Mouse (Mus musculus) limb, embryonic 11.5 days (tissue): Measurements from ENCODE around the gene Lefty1. TPM values are rescaled to one million over a fixed set of nuclear protein-coding genes. Genes with fewer than 3 reads are reported as not detected.

Source experiments
- ATAC-seq: fragments of 200-750 bp; cut with Nextera tagmentation; 2 replicates; pipeline ENCODE4 v1.8.0; 2017; ENCODE audit warnings: low read depth; ENCODE audit not compliant: insufficient number of reproducible peaks, low FRiP score, low TSS enrichment
- DNase-seq: peaks from one replicate; pipeline ENCODE4 v3.0.0-alpha.2; 2015; ENCODE audit warnings: low spot score
- H3K27ac ChIP-seq: fragments of 300-500 bp; sonication (generic); replicated peaks from 2 replicates; pipeline ENCODE4 v1.5.1; 2014; ENCODE audit warnings: low read depth, mild to moderate bottlenecking, low read length
- H3K27me3 ChIP-seq: fragments of 300-500 bp; sonication (generic); 2 replicates; pipeline ENCODE4 v1.6.1; 2014; ENCODE audit warnings: mild to moderate bottlenecking, low read length, mixed read lengths; ENCODE audit not compliant: control insufficient read depth, insufficient read depth
- H3K36me3 ChIP-seq: fragments of 300-500 bp; sonication (generic); 2 replicates; pipeline ENCODE4 v1.6.1; 2014; ENCODE audit warnings: mild to moderate bottlenecking, low read length, moderate library complexity, mixed read lengths; ENCODE audit not compliant: control insufficient read depth, insufficient read depth
- H3K4me1 ChIP-seq: fragments of 300-500 bp; sonication (generic); 2 replicates; pipeline ENCODE4 v1.6.1; 2014; ENCODE audit warnings: low read length, mixed read lengths; ENCODE audit not compliant: control insufficient read depth, insufficient read depth
- H3K4me2 ChIP-seq: fragments of 300-500 bp; sonication (generic); 2 replicates; pipeline ENCODE4 v1.6.1; 2014; ENCODE audit warnings: low read depth, mild to moderate bottlenecking, moderate library complexity; ENCODE audit not compliant: severe bottlenecking
- H3K4me3 ChIP-seq: fragments of 300-500 bp; sonication (generic); 2 replicates; pipeline ENCODE4 v1.5.1; 2014; ENCODE audit warnings: low read depth, low read length
- H3K9ac ChIP-seq: fragments of 300-500 bp; sonication (generic); 2 replicates; pipeline ENCODE4 v1.6.1; 2014; ENCODE audit warnings: mild to moderate bottlenecking, low read length
- H3K9me3 ChIP-seq: fragments of 300-500 bp; sonication (generic); 2 replicates; pipeline ENCODE4 v1.6.1; 2016; ENCODE audit warnings: low read length; ENCODE audit not compliant: control insufficient read depth
- WGBS: fragments of 180-500 bp; shearing (Covaris S2); extraction: QIAGEN DNeasy Blood & Tissue Kit; methylation state at CpG from one replicate; pipeline ENCODE4 v1.1.7; 2014; 5-methylcytosine and 5-hydroxymethylcytosine counted together
- polyA plus RNA-seq: library from polyadenylated mRNA; unstranded; fragments of >200 nt; fragmentation: Nextera tagmentation; extraction: Ambion mirVana; gene quantifications from 2 replicates; pipeline ENCODE4 v1.2.1, GENCODE M21; 2014

Lefty1 gene
- polyA plus RNA-seq, 1 experiment from 2014 or later, result 0.12 TPM

- Histone ChIP-seq H3K4me1 (peaks cover 6% of the 10 kb centered on the region; the same call in 1 of the 2 replicates), H3K4me3 (no peak overlapping the region), H3K27ac (no peak overlapping the region), H3K9me3 (no peaks in the 10 kb centered on the region), H3K27me3 (no peaks in the 10 kb centered on the region), H3K9ac (no peak overlapping the region), H3K4me2 (no peak overlapping the region), H3K36me3 (0 out of 2 replicates have a peak, but pooled peaks cover 2% of the 10 kb centered on the region)
- 86% methylated on average over 8 of the region's 8 CpGs for WGBS
- ATAC-seq (no peak), DNase-seq (no peak)
Observed at GRCm38 (mm10) chr1:180956973-180957381, 22.2 kb downstream of the Lefty1 start.

- H3K4me3 ChIP-seq, result no peak overlapping the region
- H3K27ac ChIP-seq, result no peak overlapping the region
- peaks cover 6% of the 10 kb centered on the region; the same call in 1 of the 2 replicates for H3K4me1 ChIP-seq
- H3K9ac ChIP-seq, result no peak overlapping the region
- WGBS, result 80% methylated on average over 3 of the region's 3 CpGs
- H3K27me3 ChIP-seq, result no peaks in the 10 kb centered on the region
- H3K9me3 ChIP-seq, result no peaks in the 10 kb centered on the region
- H3K36me3 ChIP-seq, result 0 out of 2 replicates have a peak, but pooled peaks cover 2% of the 10 kb centered on the region
- ATAC-seq (no peak), DNase-seq (no peak)
- H3K4me2 ChIP-seq, result no peak overlapping the region
Observed at GRCm38 (mm10) chr1:180957989-180958388, 23.2 kb downstream of the Lefty1 start.

GRCm38 (mm10) chr1:180958797-180959196 is 24.0 kb downstream of the Lefty1 start:
- Histone ChIP-seq H3K27me3 (no peaks in the 10 kb centered on the region), H3K9me3 (no peaks in the 10 kb centered on the region), H3K4me1 (peaks cover 3% of the 10 kb centered on the region; the same call in 1 of the 2 replicates), H3K4me2 (no peak overlapping the region), H3K27ac (no peak overlapping the region), H3K36me3 (0 out of 2 replicates have a peak, but pooled peaks cover 2% of the 10 kb centered on the region), H3K4me3 (no peak overlapping the region), H3K9ac (no peak overlapping the region)
- DNase-seq, result no peak
- 62% methylated on average over 3 of the region's 3 CpGs for WGBS
- no peak for ATAC-seq

- ATAC-seq (no peak), DNase-seq (no peak)
- H3K9ac ChIP-seq, result no peak overlapping the region
- no peaks in the 10 kb centered on the region for H3K9me3 ChIP-seq
- H3K27me3 ChIP-seq, result no peaks in the 10 kb centered on the region
- no peaks in the 10 kb centered on the region for H3K36me3 ChIP-seq
- 81% methylated on average over 3 of the region's 3 CpGs for WGBS
- H3K4me3 ChIP-seq, result no peak overlapping the region
- no peaks in the 10 kb centered on the region for H3K4me1 ChIP-seq
- no peak overlapping the region for H3K27ac ChIP-seq
- H3K4me2 ChIP-seq, result no peak overlapping the region
Observed at GRCm38 (mm10) chr1:180965786-180966185, 31.0 kb downstream of the Lefty1 start.

- H3K4me2 ChIP-seq, result no peak overlapping the region
- no peak overlapping the region for H3K27ac ChIP-seq
- no peaks in the 10 kb centered on the region for H3K9me3 ChIP-seq
- WGBS, result 76% methylated on average over 3 of the region's 3 CpGs
- H3K4me3 ChIP-seq, result no peak overlapping the region
- ATAC-seq (no peak), DNase-seq (no peak)
- no peaks in the 10 kb centered on the region for H3K36me3 ChIP-seq
- H3K27me3 ChIP-seq, result no peaks in the 10 kb centered on the region
- no peaks in the 10 kb centered on the region for H3K4me1 ChIP-seq
- no peak overlapping the region for H3K9ac ChIP-seq
Observed at GRCm38 (mm10) chr1:180966542-180966941, 31.7 kb downstream of the Lefty1 start.

GRCm38 (mm10) chr1:180967261-180967660 is 32.4 kb downstream of the Lefty1 start:
- WGBS, result 82% methylated on average over 7 of the region's 7 CpGs
- H3K4me1 ChIP-seq, result no peaks in the 10 kb centered on the region
- no peak overlapping the region for H3K4me2 ChIP-seq
- no peaks in the 10 kb centered on the region for H3K27me3 ChIP-seq
- DNase-seq, result no peak
- H3K9me3 ChIP-seq, result no peaks in the 10 kb centered on the region
- no peak for ATAC-seq
- no peak overlapping the region for H3K4me3 ChIP-seq
- no peak overlapping the region for H3K9ac ChIP-seq
- no peaks in the 10 kb centered on the region for H3K36me3 ChIP-seq
- H3K27ac ChIP-seq, result no peak overlapping the region

- H3K27me3 ChIP-seq, result no peaks in the 10 kb centered on the region
- no peak overlapping the region for H3K9ac ChIP-seq
- H3K27ac ChIP-seq, result no peak overlapping the region
- no peaks in the 10 kb centered on the region for H3K9me3 ChIP-seq
- no peak overlapping the region for H3K4me3 ChIP-seq
- DNase-seq (no peak), ATAC-seq (no peak)
- no peaks in the 10 kb centered on the region for H3K36me3 ChIP-seq
- no peaks in the 10 kb centered on the region for H3K4me1 ChIP-seq
- 86% methylated on average over 10 of the region's 11 CpGs for WGBS
- H3K4me2 ChIP-seq, result no peak overlapping the region
Observed at GRCm38 (mm10) chr1:180972941-180973340, 38.1 kb downstream of the Lefty1 start.

- Histone ChIP-seq H3K27me3 (no peaks in the 10 kb centered on the region), H3K4me2 (no peak overlapping the region), H3K4me3 (no peak overlapping the region), H3K9me3 (no peaks in the 10 kb centered on the region), H3K27ac (no peak overlapping the region), H3K36me3 (no peaks in the 10 kb centered on the region), H3K9ac (no peak overlapping the region), H3K4me1 (no peaks in the 10 kb centered on the region)
- WGBS, result 68% methylated on average over 14 of the region's 14 CpGs
- no peak for ATAC-seq
- DNase-seq, result peak; percentile 61
Observed at GRCm38 (mm10) chr1:180974126-180974746, 39.4 kb downstream of the Lefty1 start.
